Mouse (Mus musculus) olfactory bulb, adult 2 months (tissue): ENCODE measurements around the gene Gatad2b.

Source experiments
- CTCF ChIP-seq: fragments of 200-500 bp; IDR thresholded peaks from 2 replicates; pipeline ENCODE4 v1.5.1; 2012; ENCODE audit warnings: low read depth, mild to moderate bottlenecking, low read length, moderate library complexity; ENCODE audit not compliant: insufficient read depth
- POLR2A ChIP-seq: fragments of 200-500 bp; IDR thresholded peaks from 2 replicates; pipeline ENCODE4 v1.6.1; 2012; ENCODE audit warnings: mild to moderate bottlenecking, low read depth, low read length, moderate library complexity; ENCODE audit not compliant: insufficient read depth

GRCm38 (mm10) chr3:90290602-90291001 lies 2.4 kb upstream of the Gatad2b start:
- TF ChIP-seq CTCF: no peak
- no peak for TF ChIP-seq POLR2A
